Comparison of ENCODE assay signal across 22 mouse cellular contexts in genomic region chr12:111660628-111661027, GRCm38 (mm10). TPM values are rescaled to one million over a fixed set of nuclear protein-coding genes. Genes with fewer than 3 reads are reported as not detected.
DNase-seq lines count a peak whose midpoint lies in the region; ATAC-seq lines count a peak whose summit lies in the region.
"Had no signal": no experiment of that assay in that cellular context is flagged by ENCODE, and none has a peak within 500 bp of the region (broad histone marks: within the 10 kb centered on the region; RNA-seq: fewer than 3 reads in every experiment).

No protein-coding gene starts in this region.

- no peak overlapping the region for H3K4me3 ChIP-seq in hindbrain, embryonic 13.5 days
- H3K4me3 ChIP-seq in hindbrain, embryonic 16.5 days (ENCODE audit: low read length) = no peak overlapping the region
- H3K4me3 ChIP-seq: embryonic facial prominence, embryonic 10.5 days; embryonic facial prominence, embryonic 12.5 days; forebrain, embryonic 13.5 days; forebrain, embryonic 15.5 days had no signal

- H3K4me1 ChIP-seq in hindbrain, embryonic 13.5 days (replicated peaks) = peaks cover 5% of the 10 kb centered on the region
- no peaks in the 10 kb centered on the region for H3K4me1 ChIP-seq in hindbrain, embryonic 16.5 days (ENCODE audit: control insufficient read depth, insufficient read depth, low read depth, low read length)
- H3K4me1 ChIP-seq: forebrain, embryonic 13.5 days; forebrain, embryonic 15.5 days had no signal

- WGBS in hindbrain, embryonic 13.5 days = 82% methylated on average over 1 of the region's 1 CpGs
- WGBS in hindbrain, embryonic 16.5 days = 90% methylated on average over 1 of the region's 1 CpGs

- H3K36me3 ChIP-seq in hindbrain, embryonic 13.5 days = peaks cover 69% of the 10 kb centered on the region
- peaks cover 14% of the 10 kb centered on the region for H3K36me3 ChIP-seq in hindbrain, embryonic 16.5 days (ENCODE audit: control insufficient read depth, insufficient read depth, low read length)

- no peaks in the 10 kb centered on the region for H3K27me3 ChIP-seq in hindbrain, embryonic 13.5 days
- H3K27me3 ChIP-seq in hindbrain, embryonic 16.5 days (replicated peaks; ENCODE audit: control insufficient read depth, insufficient read depth, low read length) = no peaks in the 10 kb centered on the region
- H3K27me3 ChIP-seq: embryonic facial prominence, embryonic 12.5 days; forebrain, embryonic 13.5 days; forebrain, embryonic 15.5 days; Patski had no signal

- no peak overlapping the region for H3K9ac ChIP-seq in hindbrain, embryonic 13.5 days
- H3K9ac ChIP-seq in hindbrain, embryonic 16.5 days (ENCODE audit: low read depth, low read length) = no peak overlapping the region
- H3K9ac ChIP-seq: embryonic facial prominence, embryonic 12.5 days; forebrain, embryonic 13.5 days; forebrain, embryonic 15.5 days; forebrain, postnatal 0 days had no signal

- DNase-seq in R1 (ENCODE audit: low read depth, low spot score) (peak; percentile 45), adipocyte (ENCODE audit: low spot score) (peak; percentile 15)
- no peak for DNase-seq in cerebellum, adult 18-20 months
- DNase-seq in kidney, adult 11 months = no peak
- DNase-seq: adrenal gland, adult 2 months; adrenal gland, postnatal 10 days; adrenal gland, postnatal 25 days; cerebellum, adult 11 months; cerebellum, adult 2 months; cerebellum, adult 9-10 months; cerebellum, postnatal 10 days; cerebellum, postnatal 25 days; forebrain, postnatal 0 days had no signal

- H3K27ac ChIP-seq in hindbrain, embryonic 13.5 days = 0 out of 2 replicates have a peak overlapping the region, but pooled peaks have one; percentile 12
- H3K27ac ChIP-seq in hindbrain, embryonic 16.5 days (ENCODE audit: low read depth, low read length) = no peak overlapping the region
- H3K27ac ChIP-seq: embryonic facial prominence, embryonic 10.5 days; embryonic facial prominence, embryonic 12.5 days; forebrain, embryonic 13.5 days; forebrain, embryonic 15.5 days had no signal

- ATAC-seq in hindbrain, embryonic 13.5 days (ENCODE audit: low FRiP score) = no peak
- no peak for ATAC-seq in hindbrain, embryonic 16.5 days
- ATAC-seq: activated CD4-positive, CD25-positive, alpha-beta regulatory T cell, adult 4 months; forebrain, embryonic 13.5 days; forebrain, embryonic 15.5 days; forebrain, postnatal 0 days; Patski had no signal

- no peaks in the 10 kb centered on the region for H3K9me3 ChIP-seq in hindbrain, embryonic 13.5 days
- no peaks in the 10 kb centered on the region for H3K9me3 ChIP-seq in hindbrain, embryonic 16.5 days (ENCODE audit: control insufficient read depth, low read length)
- H3K9me3 ChIP-seq: embryonic facial prominence, embryonic 10.5 days; embryonic facial prominence, embryonic 12.5 days; forebrain, embryonic 13.5 days; forebrain, embryonic 15.5 days; G1E had no signal

- H3K4me2 ChIP-seq in hindbrain, embryonic 13.5 days = no peak overlapping the region
- no peak overlapping the region for H3K4me2 ChIP-seq in hindbrain, embryonic 16.5 days (ENCODE audit: low read length)
- H3K4me2 ChIP-seq: embryonic facial prominence, embryonic 12.5 days; forebrain, embryonic 13.5 days; forebrain, embryonic 15.5 days had no signal

RNA-seq across cellular contexts. Expression of gene Ckb, which starts 11.5 kb away (rescaled TPM):
- polyA plus RNA-seq in hindbrain, embryonic 13.5 days (2015; fragmentation: Nextera tagmentation; extraction: Ambion mirVana) = 1,675 and 1,703 TPM in 2 replicates
- 1,949 and 2,238 TPM in 2 replicates for polyA plus RNA-seq in hindbrain, embryonic 16.5 days (2015; fragmentation: Nextera tagmentation; extraction: Ambion mirVana)
- polyA plus RNA-seq: G1E had no signal

RNA-seq across cellular contexts. Expression of gene Trmt61a, which starts 17.3 kb away (rescaled TPM):
- polyA plus RNA-seq in hindbrain, embryonic 13.5 days (2015; fragmentation: Nextera tagmentation; extraction: Ambion mirVana) = 8.6 and 9.3 TPM in 2 replicates
- 8.8 and 11.1 TPM in 2 replicates for polyA plus RNA-seq in hindbrain, embryonic 16.5 days (2015; fragmentation: Nextera tagmentation; extraction: Ambion mirVana)

RNA-seq across cellular contexts. Expression of gene Bag5, which starts 52.4 kb away (rescaled TPM):
- polyA plus RNA-seq in hindbrain, embryonic 13.5 days (2015; fragmentation: Nextera tagmentation; extraction: Ambion mirVana) = 65.3 and 67.9 TPM in 2 replicates
- 65.3 and 65.7 TPM in 2 replicates for polyA plus RNA-seq in hindbrain, embryonic 16.5 days (2015; fragmentation: Nextera tagmentation; extraction: Ambion mirVana)

RNA-seq across cellular contexts. Expression of gene Apopt1, which starts 52.4 kb away (rescaled TPM):
- 55.1 and 62.1 TPM in 2 replicates for polyA plus RNA-seq in hindbrain, embryonic 13.5 days (2015; fragmentation: Nextera tagmentation; extraction: Ambion mirVana)
- 52.9 and 54.7 TPM in 2 replicates for polyA plus RNA-seq in hindbrain, embryonic 16.5 days (2015; fragmentation: Nextera tagmentation; extraction: Ambion mirVana)

Comparison
In these comparisons a context has a peak if more than half of its experiments do, and no peak if none do; other contexts are left out.
1. DNase-seq: peak in R1 (single experiment) and adipocyte (single experiment); none in cerebellum, adult 18-20 months (0 of 2) and kidney, adult 11 months (single experiment).